Mouse (Mus musculus) neural tube, embryonic 11.5 days (tissue): ENCODE measurements around the gene Neurod1. TPM values are rescaled to one million over a fixed set of nuclear protein-coding genes. Genes with fewer than 3 reads are reported as not detected.

ENCODE experiments used
- ATAC-seq: fragments of 200-750 bp; cut with Nextera tagmentation; 2 replicates; pipeline ENCODE4 v1.8.0; 2017; ENCODE audit warnings: moderate number of reproducible peaks, mild to moderate bottlenecking, moderate TSS enrichment, moderate library complexity; ENCODE audit not compliant: insufficient read depth, low FRiP score, low TSS enrichment
- DNase-seq: peaks from one replicate; pipeline ENCODE4 v3.0.0-alpha.2; 2015; ENCODE audit warnings: low spot score
- H3K27ac ChIP-seq: fragments of 300-500 bp; sonication (generic); 2 replicates; pipeline ENCODE4 v1.5.1; 2014; ENCODE audit warnings: low read depth, mild to moderate bottlenecking, low read length
- H3K27me3 ChIP-seq: fragments of 300-500 bp; sonication (generic); 2 replicates; pipeline ENCODE4 v1.6.1; 2014; ENCODE audit warnings: mild to moderate bottlenecking, low read length, mixed read lengths; ENCODE audit not compliant: control insufficient read depth, insufficient read depth
- H3K36me3 ChIP-seq: fragments of 300-500 bp; sonication (generic); 2 replicates; pipeline ENCODE4 v1.6.1; 2014; ENCODE audit warnings: mild to moderate bottlenecking, low read length, moderate library complexity, mixed read lengths; ENCODE audit not compliant: control insufficient read depth, insufficient read depth
- H3K4me1 ChIP-seq: fragments of 300-500 bp; sonication (generic); 2 replicates; pipeline ENCODE4 v1.6.1; 2014; ENCODE audit warnings: low read length, mixed read lengths; ENCODE audit not compliant: control insufficient read depth, insufficient read depth
- H3K4me2 ChIP-seq: fragments of 300-500 bp; sonication (generic); 2 replicates; pipeline ENCODE4 v1.6.1; 2014; ENCODE audit warnings: low read depth, mild to moderate bottlenecking, moderate library complexity
- H3K4me3 ChIP-seq: fragments of 300-500 bp; sonication (generic); 2 replicates; pipeline ENCODE4 v1.5.1; 2014; ENCODE audit warnings: low read depth, low read length
- H3K9ac ChIP-seq: fragments of 300-500 bp; sonication (generic); 2 replicates; pipeline ENCODE4 v1.6.1; 2014; ENCODE audit warnings: mild to moderate bottlenecking, low read length
- H3K9me3 ChIP-seq: fragments of 300-500 bp; sonication (generic); 2 replicates; pipeline ENCODE4 v1.6.1; 2016; ENCODE audit warnings: low read length; ENCODE audit not compliant: control insufficient read depth
- WGBS: fragments of 180-500 bp; shearing (Covaris S2); extraction: QIAGEN DNeasy Blood & Tissue Kit; methylation state at CpG from one replicate; pipeline ENCODE4 v1.1.7; 2014; 5-methylcytosine and 5-hydroxymethylcytosine counted together
- polyA plus RNA-seq: library from polyadenylated mRNA; unstranded; fragments of >200 nt; fragmentation: Nextera tagmentation; extraction: Ambion mirVana; gene quantifications from 2 replicates; pipeline ENCODE4 v1.2.1, GENCODE M21; 2014

The Neurod1 gene
- polyA plus RNA-seq, 1 experiment from 2014 or later = 44.8 TPM

- Histone ChIP-seq H3K4me2 (peak overlapping the region; percentile 38), H3K9me3 (no peaks in the 10 kb centered on the region), H3K27ac (peak overlapping the region; percentile 81), H3K4me3 (no peak overlapping the region), H3K4me1 (peaks cover 12% of the 10 kb centered on the region), H3K36me3 (no peaks in the 10 kb centered on the region), H3K9ac (peak overlapping the region; percentile 39), H3K27me3 (peaks cover 50% of the 10 kb centered on the region)
- WGBS = 1% methylated on average over 44 of the region's 44 CpGs
- DNase-seq (peak; percentile 74), ATAC-seq (peak; percentile 42)
These were observed 2.8 kb upstream of the Neurod1 start for GRCm38 (mm10) chr2:79459061-79460045.

GRCm38 (mm10) chr2:79457932-79458331 lies 1.4 kb upstream of the Neurod1 start:
- Histone ChIP-seq H3K4me2 (no peak overlapping the region), H3K27ac (no peak overlapping the region), H3K9me3 (no peaks in the 10 kb centered on the region), H3K4me1 (peaks cover 14% of the 10 kb centered on the region), H3K27me3 (peaks cover 55% of the 10 kb centered on the region), H3K36me3 (no peaks in the 10 kb centered on the region), H3K4me3 (no peak overlapping the region), H3K9ac (no peak overlapping the region)
- DNase-seq (no peak), ATAC-seq (no peak)
- 18% methylated on average over 3 of the region's 3 CpGs for WGBS

GRCm38 (mm10) chr2:79457434-79457833 lies 883 bp upstream of the Neurod1 start:
- Histone ChIP-seq H3K4me1 (peaks cover 14% of the 10 kb centered on the region), H3K9ac (no peak overlapping the region), H3K4me3 (no peak overlapping the region), H3K36me3 (no peaks in the 10 kb centered on the region), H3K27ac (no peak overlapping the region), H3K4me2 (no peak overlapping the region), H3K9me3 (no peaks in the 10 kb centered on the region), H3K27me3 (peaks cover 55% of the 10 kb centered on the region)
- WGBS = 47% methylated on average over 3 of the region's 3 CpGs
- ATAC-seq = no peak
- DNase-seq = no peak

- H3K9ac ChIP-seq = no peak overlapping the region; the same call in 1 of the 2 replicates
- DNase-seq = peak; percentile 43
- ATAC-seq = no peak
- H3K27ac ChIP-seq = 0 out of 2 replicates have a peak overlapping the region, but pooled peaks have one; percentile 27
- H3K9me3 ChIP-seq = no peaks in the 10 kb centered on the region
- peak overlapping the region; percentile 37 for H3K4me2 ChIP-seq
- peaks cover 14% of the 10 kb centered on the region for H3K4me1 ChIP-seq
- 2% methylated on average over 10 of the region's 10 CpGs for WGBS
- H3K4me3 ChIP-seq = peak overlapping the region; percentile 38
- no peaks in the 10 kb centered on the region for H3K36me3 ChIP-seq
- peaks cover 55% of the 10 kb centered on the region for H3K27me3 ChIP-seq
These were observed 905 bp downstream of the Neurod1 start for GRCm38 (mm10) chr2:79455646-79456045.

- DNase-seq = peak; percentile 22
These were observed 1.6 kb downstream of the Neurod1 start for GRCm38 (mm10) chr2:79454786-79455446.

GRCm38 (mm10) chr2:79453901-79454781 lies 2.4 kb downstream of the Neurod1 start:
- H3K27ac ChIP-seq = peak overlapping the region; percentile 51
- H3K4me3 ChIP-seq = peak overlapping the region; percentile 38
- peak overlapping the region; percentile 59 for H3K4me2 ChIP-seq
- H3K4me1 ChIP-seq = peaks cover 7% of the 10 kb centered on the region
- no peaks in the 10 kb centered on the region for H3K36me3 ChIP-seq
- ATAC-seq (0 out of 2 replicates have a peak, but pooled peaks have one; percentile 46), DNase-seq (peak; percentile 87)
- no peaks in the 10 kb centered on the region for H3K9me3 ChIP-seq
- peaks cover 41% of the 10 kb centered on the region for H3K27me3 ChIP-seq
- H3K9ac ChIP-seq = peak overlapping the region; percentile 55
- 1% methylated on average over 55 of the region's 55 CpGs for WGBS

More at GRCm38 (mm10) chr2:79454786-79455446, 1.6 kb downstream of the Neurod1 start:
- 9% methylated on average over 15 of the region's 15 CpGs for WGBS
- H3K27ac ChIP-seq = peak overlapping the region; percentile 51
- no peaks in the 10 kb centered on the region for H3K9me3 ChIP-seq
- peak overlapping the region; percentile 38 for H3K4me3 ChIP-seq
- peak overlapping the region; percentile 55 for H3K9ac ChIP-seq
- H3K27me3 ChIP-seq = peaks cover 49% of the 10 kb centered on the region
- H3K36me3 ChIP-seq = no peaks in the 10 kb centered on the region
- H3K4me2 ChIP-seq = peak overlapping the region; percentile 59
- H3K4me1 ChIP-seq = peaks cover 11% of the 10 kb centered on the region
- ATAC-seq = no peak

- 62% methylated on average over 5 of the region's 5 CpGs for WGBS
- Histone ChIP-seq H3K9ac (no peak overlapping the region), H3K9me3 (no peaks in the 10 kb centered on the region), H3K36me3 (no peaks in the 10 kb centered on the region), H3K4me2 (no peak overlapping the region), H3K27ac (no peak overlapping the region), H3K27me3 (peaks cover 25% of the 10 kb centered on the region), H3K4me1 (0 out of 2 replicates have a peak, but pooled peaks cover 2% of the 10 kb centered on the region), H3K4me3 (no peak overlapping the region)
- ATAC-seq (no peak), DNase-seq (no peak)
These were observed 5.1 kb downstream of the Neurod1 start for GRCm38 (mm10) chr2:79451438-79451837.
